Comparison of ENCODE assay signal across 7 mouse cellular contexts in the genomic region with DNA sequence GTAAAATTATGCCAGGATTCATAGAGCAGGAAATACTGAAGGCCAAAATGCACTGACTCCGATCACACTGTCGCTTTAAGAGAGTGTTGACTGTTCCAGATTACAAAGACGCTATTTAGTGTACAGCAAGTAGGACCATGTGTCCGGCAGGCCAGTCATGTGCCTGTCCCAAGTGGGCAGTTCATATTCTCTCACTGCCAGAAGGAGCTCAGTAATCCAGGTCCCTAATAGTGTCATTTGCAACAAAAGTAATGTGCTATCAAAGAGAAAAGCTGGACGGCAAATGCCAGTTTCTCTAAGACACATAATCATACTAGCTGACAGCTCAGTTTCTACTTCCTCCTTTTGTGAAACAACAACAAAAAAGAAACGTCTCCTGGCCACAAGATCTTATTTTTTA. TPM values are rescaled to one million over a fixed set of nuclear protein-coding genes. Genes with fewer than 3 reads are reported as not detected.
DNase-seq lines count a peak whose midpoint lies in the region; ATAC-seq and TF ChIP-seq lines count a peak whose summit lies in the region.

No protein-coding gene starts in this region.

- peak overlapping the region; percentile 48 to 84 (median 60) for H3K4me3 ChIP-seq in CH12.LX (replicated peaks in 1 of 3; ENCODE audit: low read depth in 2 of 3, low read length in 2 of 3, poor library complexity in 1 of 3)
- H3K4me3 ChIP-seq in heart, embryonic 13.5 days = peak overlapping the region; percentile 94
- 0 out of 2 replicates have a peak overlapping the region, but pooled peaks have one; percentile 3 for H3K4me3 ChIP-seq in midbrain, embryonic 14.5 days (replicated peaks; ENCODE audit: low read depth, low read length)

- H3K36me3 ChIP-seq in CH12.LX (replicated peaks in 1 of 2; ENCODE audit: control insufficient read depth in 1 of 2, insufficient read depth in 1 of 2, low read length in 1 of 2) = peaks cover 0 to 2% of the 10 kb centered on the region in 2 experiments
- H3K36me3 ChIP-seq in heart, embryonic 13.5 days = no peaks in the 10 kb centered on the region
- H3K36me3 ChIP-seq in midbrain, embryonic 14.5 days (ENCODE audit: control insufficient read depth, insufficient read depth, low read length) = no peaks in the 10 kb centered on the region

- H3K4me1 ChIP-seq in CH12.LX (ENCODE audit: control insufficient read depth in 1 of 2, insufficient read depth in 2 of 2) = peaks cover 3 to 43% of the 10 kb centered on the region in 2 experiments; a peak in 3 of 4 replicates
- peaks cover 72% of the 10 kb centered on the region for H3K4me1 ChIP-seq in heart, embryonic 13.5 days
- peaks cover 25% of the 10 kb centered on the region for H3K4me1 ChIP-seq in midbrain, embryonic 14.5 days (ENCODE audit: control insufficient read depth, insufficient read depth, low read length)

- in situ Hi-C loops in CH12.LX (cut with MboI; ENCODE audit: low pct_ligation_motif_present, low pct_unique_long_range_greater_than_20kb, low sequenced_read_pairs) = loop anchor here (5.0 to 10.0 kb wide), 2 partner anchors 91 to 258 kb away; no protein-coding TSS in a partner anchor

- TF ChIP-seq EP300 in CH12.LX (IDR thresholded peaks at IDR 0.05; ENCODE audit: low read length) = no peak

- TF ChIP-seq CTCF in CH12.LX (conservative IDR thresholded peaks at IDR 0.05 in 1 of 2, IDR thresholded peaks at IDR 0.05 in 1 of 2; ENCODE audit: low read depth in 2 of 2, low read length in 2 of 2) = no peak

- H3K9ac ChIP-seq in CH12.LX (ENCODE audit: insufficient read depth, low read depth) = peak overlapping the region; percentile 88
- H3K9ac ChIP-seq in heart, embryonic 13.5 days = peak overlapping the region; percentile 91
- H3K9ac ChIP-seq in midbrain, embryonic 14.5 days (replicated peaks; ENCODE audit: low read length) = 0 out of 2 replicates have a peak overlapping the region, but pooled peaks have one; percentile 12

- no peak for TF ChIP-seq POLR2A in CH12.LX (IDR thresholded peaks at IDR 0.05; ENCODE audit: low read depth, low read length)

- no peak for TF ChIP-seq RAD21 in CH12.LX (IDR thresholded peaks at IDR 0.05; ENCODE audit: low read depth, low read length)

- no peaks in the 10 kb centered on the region for H3K9me3 ChIP-seq in CH12.LX (replicated peaks; ENCODE audit: low read length)
- no peaks in the 10 kb centered on the region for H3K9me3 ChIP-seq in heart, embryonic 13.5 days
- no peaks in the 10 kb centered on the region for H3K9me3 ChIP-seq in midbrain, embryonic 14.5 days (ENCODE audit: control insufficient read depth, low read length)

- H3K79me2 ChIP-seq in CH12.LX (replicated peaks; ENCODE audit: control insufficient read depth, extremely low read depth, insufficient read depth, poor library complexity, severe bottlenecking) = peaks cover 31% of the 10 kb centered on the region

- DNase-seq in CH12.LX (ENCODE audit: extremely low read depth) = peak; percentile 18
- peak; percentile 45 for DNase-seq in Muller cell, postnatal 12 days (ENCODE audit: inconsistent ontology term)
- peak; percentile 65 for DNase-seq in kidney, postnatal 14 days
- DNase-seq in midbrain, embryonic 14.5 days = peak; percentile 21
- DNase-seq in urinary bladder, postnatal 4 days (ENCODE audit: low spot score in 2 of 2) = no peak
- DNase-seq in c-Kit-positive CD71-positive TER-119-positive erythroid progenitor cells, embryonic 14.5 days (ENCODE audit: low spot score) = no peak

- dilution Hi-C loops in CH12.LX (cut with MboI; ENCODE audit: extremely low pct_ligation_motif_present, extremely low pct_unique_long_range_greater_than_20kb, low sequenced_read_pairs) = no loop called here

- ATAC-seq in heart, embryonic 13.5 days (ENCODE audit: extremely low read depth, insufficient number of reproducible peaks, low FRiP score, low TSS enrichment) = no peak
- no peak for ATAC-seq in midbrain, embryonic 14.5 days (ENCODE audit: low FRiP score, low TSS enrichment)

- H3K4me2 ChIP-seq in CH12.LX (ENCODE audit: insufficient read depth, low read depth, poor library complexity, severe bottlenecking) = peak overlapping the region; percentile 57
- peak overlapping the region; percentile 81 for H3K4me2 ChIP-seq in heart, embryonic 13.5 days
- peak overlapping the region; percentile 66 for H3K4me2 ChIP-seq in midbrain, embryonic 14.5 days (ENCODE audit: low read length)

- 16% methylated on average over 6 of the region's 6 CpGs for WGBS in heart, embryonic 13.5 days
- WGBS in midbrain, embryonic 14.5 days = 34% methylated on average over 6 of the region's 6 CpGs

- no peak overlapping the region for H3K27ac ChIP-seq in CH12.LX (ENCODE audit: insufficient read depth, low read depth)
- H3K27ac ChIP-seq in heart, embryonic 13.5 days (replicated peaks) = peak overlapping the region; percentile 97
- no peak overlapping the region for H3K27ac ChIP-seq in midbrain, embryonic 14.5 days (replicated peaks; ENCODE audit: low read depth, low read length)

- H3K27me3 ChIP-seq in CH12.LX (replicated peaks) = no peaks in the 10 kb centered on the region
- H3K27me3 ChIP-seq in heart, embryonic 13.5 days (replicated peaks) = no peaks in the 10 kb centered on the region
- H3K27me3 ChIP-seq in midbrain, embryonic 14.5 days (ENCODE audit: control insufficient read depth, insufficient read depth, low read length) = no peaks in the 10 kb centered on the region

TF ChIP-seq in CH12.LX, 34 proteins besides CTCF, POLR2A, EP300 and RAD21:
- TF ChIP-seq UBTF (IDR thresholded peaks at IDR 0.05; ENCODE audit: low read depth, low read length) (no peak), JUND (conservative IDR thresholded peaks at IDR 0.05; ENCODE audit: low read depth, low read length) (no peak), RCOR1 (conservative IDR thresholded peaks at IDR 0.05; ENCODE audit: low read depth, low read length) (no peak), MYC (IDR thresholded peaks at IDR 0.05; ENCODE audit: low read depth, low read length) (0 out of 2 replicates have a peak, but pooled peaks have one; percentile 24), TBP (conservative IDR thresholded peaks at IDR 0.05; ENCODE audit: low read depth, low read length) (no peak), NELFE (IDR thresholded peaks at IDR 0.05; ENCODE audit: low read depth, low read length) (no peak), POLR2AphosphoS2 (IDR thresholded peaks at IDR 0.05; ENCODE audit: low read depth, low read length) (no peak), KAT2A (IDR thresholded peaks at IDR 0.05; ENCODE audit: insufficient replicate concordance, low read length) (no peak), MAFK (IDR thresholded peaks at IDR 0.05; ENCODE audit: insufficient replicate concordance, low read length) (no peak), MXI1 (IDR thresholded peaks at IDR 0.05; ENCODE audit: low read depth, low read length) (peak; percentile 36; the same call in 1 of the 2 replicates), SIN3A (IDR thresholded peaks at IDR 0.05; ENCODE audit: low read length) (no peak; the same call in 1 of the 2 replicates), TCF12 (IDR thresholded peaks at IDR 0.05; ENCODE audit: low read depth, low read length) (no peak), CHD1 (IDR thresholded peaks at IDR 0.05; ENCODE audit: low read depth, low read length) (no peak), IRF4 (IDR thresholded peaks at IDR 0.05; ENCODE audit: low read depth, low read length) (0 out of 2 replicates have a peak, but pooled peaks have one; percentile 4), BHLHE40 (IDR thresholded peaks at IDR 0.05; ENCODE audit: low read depth, low read length) (peak; percentile 50; the same call in 1 of the 2 replicates), JUN (IDR thresholded peaks at IDR 0.05; ENCODE audit: insufficient read depth, low read depth, low read length) (no peak), E2F4 (IDR thresholded peaks at IDR 0.05; ENCODE audit: insufficient replicate concordance, low read depth, low read length) (no peak), USF1 (IDR thresholded peaks at IDR 0.05; ENCODE audit: low read depth, low read length) (no peak), SMC3 (IDR thresholded peaks at IDR 0.05; ENCODE audit: low read depth, low read length) (no peak), CHD2 (IDR thresholded peaks at IDR 0.05; ENCODE audit: low read length) (no peak)

RNA-seq across cellular contexts. Expression of a gene that starts 1.3 kb away (rescaled TPM):
- total RNA-seq in CH12.LX (2012; rRNA removed) (77.6 and 88.1 TPM in 2 replicates), CH12.LX (2014; rRNA removed) (197 and 234 TPM in 2 replicates)
- polyA plus RNA-seq in CH12.LX (2012; ENCODE audit: insufficient read length, low read depth) = 212 and 216 TPM in 2 replicates
- polyA plus RNA-seq in heart, embryonic 13.5 days (2015; fragmentation: Nextera tagmentation; extraction: Ambion mirVana) = 221 and 252 TPM in 2 replicates
- 182 and 297 TPM in 2 replicates for polyA plus RNA-seq in midbrain, embryonic 14.5 days (2014; fragmentation: Nextera tagmentation; extraction: Ambion mirVana)

Comparison
In these comparisons a context has a peak if more than half of its experiments do, and no peak if none do; other contexts are left out.
1. DNase-seq: peak in CH12.LX (single experiment), Muller cell, postnatal 12 days (single experiment), kidney, postnatal 14 days (single experiment) and midbrain, embryonic 14.5 days (single experiment); none in urinary bladder, postnatal 4 days (0 of 2) and c-Kit-positive CD71-positive TER-119-positive erythroid progenitor cells, embryonic 14.5 days (single experiment).
2. H3K4me3 ChIP-seq: peak in every context shown above with its lines; median percentile 94 in heart, embryonic 13.5 days; 60 in CH12.LX; 3 in midbrain, embryonic 14.5 days.
3. H3K9ac ChIP-seq: peak in every context shown above with its lines; median percentile 91 in heart, embryonic 13.5 days; 88 in CH12.LX; 12 in midbrain, embryonic 14.5 days.
4. Peak in every context shown above with its lines, with median percentiles within 50 percentile points of each other: H3K4me2 ChIP-seq.